Mouse (Mus musculus) testis, adult 2 months (tissue): ENCODE measurements around the gene Atp5j2.

Source experiments
- CTCF ChIP-seq: fragments of 200-500 bp; IDR thresholded peaks from 2 replicates; pipeline ENCODE4 v1.5.1; 2012; ENCODE audit warnings: low read depth, mild to moderate bottlenecking, inconsistent platforms, low read length, moderate library complexity; ENCODE audit not compliant: control insufficient read depth, insufficient read depth, insufficient replicate concordance
- POLR2A ChIP-seq: fragments of 200-500 bp; IDR thresholded peaks from 2 replicates; pipeline ENCODE4 v1.6.1; 2012; ENCODE audit warnings: low read depth, mild to moderate bottlenecking, inconsistent platforms, low read length, moderate library complexity; ENCODE audit not compliant: control insufficient read depth

DNA sequence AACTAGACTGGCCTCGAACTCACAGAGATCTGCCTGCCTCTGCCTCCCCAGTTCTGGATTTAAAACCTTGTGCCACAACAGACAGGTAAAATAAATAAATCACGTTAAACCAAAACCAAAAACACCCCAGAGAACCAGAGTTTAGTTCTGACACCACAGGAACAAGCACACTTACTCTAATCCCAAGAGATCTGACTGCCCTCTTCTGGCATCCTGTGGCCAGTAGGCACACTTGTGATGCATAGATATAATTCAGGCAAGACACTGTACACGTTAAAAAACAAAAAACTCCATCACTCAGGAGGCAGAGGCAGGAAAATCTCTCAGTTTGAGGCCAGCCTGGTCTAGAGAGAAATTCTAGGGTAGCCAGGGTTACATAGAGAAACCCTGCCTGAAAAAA, 10.6 kb upstream of the Atp5j2 start:
- TF ChIP-seq CTCF: no peak
- TF ChIP-seq POLR2A: no peak
